10 mouse cellular contexts compared by ENCODE assay signal in genomic region chr5:108903134-108903923, GRCm38 (mm10). TPM values are rescaled to one million over a fixed set of nuclear protein-coding genes. Genes with fewer than 3 reads are reported as not detected.
DNase-seq lines count a peak whose midpoint lies in the region; ATAC-seq and TF ChIP-seq lines count a peak whose summit lies in the region.
"Not testable (repeated sequence)": the region's sequence is repeated elsewhere in the genome, so short reads cannot be mapped to it uniquely, and the experiment has no call there.
"Had no signal": no experiment of that assay in that cellular context is flagged by ENCODE, and none has a peak within 500 bp of the region (broad histone marks: within the 10 kb centered on the region; RNA-seq: fewer than 3 reads in every experiment).

No protein-coding gene starts in this region.

- peak overlapping the region; percentile 26; the same call in 1 of the 2 replicates for H3K4me2 ChIP-seq in hindbrain, embryonic 11.5 days (replicated peaks; ENCODE audit: low read depth, low read length)
- not testable (repeated sequence) for H3K4me2 ChIP-seq in liver, embryonic 14.5 days (ENCODE audit: low read depth)
- H3K4me2 ChIP-seq in stomach, postnatal 0 days (replicated peaks; ENCODE audit: low read depth) = peak overlapping the region; percentile 31; the same call in 1 of the 2 replicates

- H3K9ac ChIP-seq in hindbrain, embryonic 11.5 days (ENCODE audit: low read depth, low read length); liver, embryonic 14.5 days (replicated peaks); stomach, postnatal 0 days (ENCODE audit: low read length): not testable (repeated sequence)

- not testable (repeated sequence) for H3K27ac ChIP-seq in hindbrain, embryonic 11.5 days (ENCODE audit: low read depth, low read length); liver, embryonic 14.5 days; stomach, postnatal 0 days (replicated peaks)

- peak; percentile 99 for ATAC-seq in G1E (ENCODE audit: extremely low read depth, insufficient number of reproducible peaks, low FRiP score, poor library complexity, severe bottlenecking)
- ATAC-seq in hindbrain, embryonic 11.5 days (ENCODE audit: low FRiP score) = peak; percentile 100
- peak; percentile 98 for ATAC-seq in liver, embryonic 14.5 days (ENCODE audit: insufficient read depth)
- peak; percentile 96 for ATAC-seq in stomach, postnatal 0 days (ENCODE audit: low FRiP score, low TSS enrichment)

- WGBS in hindbrain, embryonic 11.5 days = 6% methylated on average over 16 of the region's 65 CpGs
- 7% methylated on average over 25 of the region's 65 CpGs for WGBS in liver, embryonic 14.5 days (ENCODE audit: insufficient replicate concordance)
- 2% methylated on average over 24 of the region's 65 CpGs for WGBS in stomach, postnatal 0 days

- H3K4me3 ChIP-seq in G1E (ENCODE audit: low read depth, low read length); liver, embryonic 14.5 days (ENCODE audit: insufficient read depth in 1 of 2, low read depth in 2 of 2, low read length in 2 of 2); stomach, postnatal 0 days (ENCODE audit: low read depth, low read length): not testable (repeated sequence)
- H3K4me3 ChIP-seq in hindbrain, embryonic 11.5 days (ENCODE audit: low read depth, low read length) = 0 out of 2 replicates have a peak overlapping the region, but pooled peaks have one; percentile 14

- H3K36me3 ChIP-seq in G1E (replicated peaks); hindbrain, embryonic 11.5 days (ENCODE audit: control insufficient read depth, insufficient read depth, low read length); liver, embryonic 14.5 days (replicated peaks; ENCODE audit: control insufficient read depth, insufficient read depth, low read depth); stomach, postnatal 0 days (ENCODE audit: control insufficient read depth, insufficient read depth, low read length): not testable (repeated sequence)

- TF ChIP-seq EP300 in liver, embryonic 14.5 days (IDR thresholded peaks at IDR 0.05; ENCODE audit: low read depth); stomach, postnatal 0 days (optimal IDR thresholded peaks at IDR 0.05): not testable (repeated sequence)

- TF ChIP-seq CTCF in G1E (IDR thresholded peaks at IDR 0.05; ENCODE audit: low read depth, low read length); liver, embryonic 14.5 days (IDR thresholded peaks at IDR 0.05; ENCODE audit: low read depth); stomach, postnatal 0 days (IDR thresholded peaks at IDR 0.05; ENCODE audit: low read depth): not testable (repeated sequence)

- DNase-seq in G1E (ENCODE audit: low spot score); liver, embryonic 14.5 days (ENCODE audit: low read depth in 3 of 3, low spot score in 3 of 3); stomach, postnatal 0 days (ENCODE audit: low spot score): not testable (repeated sequence)
- DNase-seq in embryo, embryonic 10 days (ENCODE audit: low spot score) = peak; percentile 3
- peak; percentile 2 for DNase-seq in gastrocnemius, adult 18-20 months (ENCODE audit: low spot score)
- peak; percentile 8 for DNase-seq in hindbrain, embryonic 11.5 days (ENCODE audit: low spot score)
- peak; percentile 5 for DNase-seq in layer of hippocampus, adult 11-12 months (ENCODE audit: low spot score)
- peak; percentile 19 to 27 for DNase-seq in natural killer cell, adult 2 months (ENCODE audit: low spot score in 2 of 2)

- H3K27me3 ChIP-seq in G1E (ENCODE audit: insufficient read depth, low read length); hindbrain, embryonic 11.5 days (ENCODE audit: control insufficient read depth, insufficient read depth, low read length); liver, embryonic 14.5 days (ENCODE audit: control insufficient read depth, insufficient read depth, low read length); stomach, postnatal 0 days (ENCODE audit: control insufficient read depth, insufficient read depth, low read length): not testable (repeated sequence)

- H3K4me1 ChIP-seq in G1E (ENCODE audit: insufficient read depth, low read depth, low read length); hindbrain, embryonic 11.5 days (replicated peaks; ENCODE audit: control insufficient read depth, insufficient read depth, low read length); liver, embryonic 14.5 days (replicated peaks; ENCODE audit: control insufficient read depth in 2 of 2, insufficient read depth in 2 of 2, low read length in 1 of 2); stomach, postnatal 0 days (replicated peaks; ENCODE audit: control insufficient read depth, insufficient read depth): not testable (repeated sequence)

- not testable (repeated sequence) for H3K9me3 ChIP-seq in G1E (replicated peaks); hindbrain, embryonic 11.5 days (ENCODE audit: control insufficient read depth, low read length); liver, embryonic 14.5 days (ENCODE audit: control insufficient read depth, low read length); stomach, postnatal 0 days (ENCODE audit: control insufficient read depth, low read length)

RNA-seq across cellular contexts. Expression of gene Vmn2r9, which starts 50.9 kb away (rescaled TPM):
- total RNA-seq in G1E (2014; fragmentation: Nextera tagmentation) (not detected in 2 replicates), G1E (2017) (under 0.01 and 0.05 TPM in 2 replicates)
- polyA plus RNA-seq in G1E (2012) = not detected in 2 replicates
- not detected for total RNA-seq in gastrocnemius, adult 18-20 months (2021)
- not detected in 2 replicates for polyA plus RNA-seq in hindbrain, embryonic 11.5 days (2014; fragmentation: Nextera tagmentation; extraction: Ambion mirVana)
- polyA plus RNA-seq in liver, embryonic 14.5 days (2012; rRNA removed) = not detected in 2 replicates
- not detected in 2 replicates for polyA plus RNA-seq in liver, embryonic 14.5 days (2014; fragmentation: Nextera tagmentation; extraction: Ambion mirVana)
- not detected in 2 replicates for polyA plus RNA-seq in stomach, postnatal 0 days (2015; fragmentation: Nextera tagmentation; extraction: Ambion mirVana)
- polyA plus RNA-seq: C2C12; large intestine, adult 2 months had no signal
